Mouse (Mus musculus) gastrocnemius, adult 2 months (tissue): Measurements from ENCODE around the gene Fam189a1. TPM values are rescaled to one million over a fixed set of nuclear protein-coding genes. Genes with fewer than 3 reads are reported as not detected.

Experiments
- DNase-seq: peaks from one replicate; pipeline ENCODE4 v3.0.0; 2022
- H3K27ac ChIP-seq: fragments of 200-600 bp; 2 replicates; pipeline ENCODE4 v1.8.1; 2022; ENCODE audit warnings: mild to moderate bottlenecking
- H3K4me3 ChIP-seq: fragments of 200-600 bp; 2 replicates; pipeline ENCODE4 v1.8.1; 2022; ENCODE audit warnings: mild to moderate bottlenecking, moderate library complexity
- CTCF ChIP-seq: fragments of 200-600 bp; IDR thresholded peaks from 2 replicates; pipeline ENCODE4 v1.8.1; 2022; ENCODE audit warnings: antibody characterized with exemption, mild to moderate bottlenecking, moderate library complexity
- intact Hi-C: fragments of 180-260 bp; cut with DNase I; formaldehyde crosslinking; loops from one replicate; pipeline ENCODE4 v1.15.1; 2025
- total RNA-seq, 2 experiments: library from RNA; stranded (reverse); gene quantifications; 2 replicates each; pipeline ENCODE4 v1.2.3; 2021

The Fam189a1 gene
- total RNA-seq, 2 experiments from 2014 or later = not detected

DNA sequence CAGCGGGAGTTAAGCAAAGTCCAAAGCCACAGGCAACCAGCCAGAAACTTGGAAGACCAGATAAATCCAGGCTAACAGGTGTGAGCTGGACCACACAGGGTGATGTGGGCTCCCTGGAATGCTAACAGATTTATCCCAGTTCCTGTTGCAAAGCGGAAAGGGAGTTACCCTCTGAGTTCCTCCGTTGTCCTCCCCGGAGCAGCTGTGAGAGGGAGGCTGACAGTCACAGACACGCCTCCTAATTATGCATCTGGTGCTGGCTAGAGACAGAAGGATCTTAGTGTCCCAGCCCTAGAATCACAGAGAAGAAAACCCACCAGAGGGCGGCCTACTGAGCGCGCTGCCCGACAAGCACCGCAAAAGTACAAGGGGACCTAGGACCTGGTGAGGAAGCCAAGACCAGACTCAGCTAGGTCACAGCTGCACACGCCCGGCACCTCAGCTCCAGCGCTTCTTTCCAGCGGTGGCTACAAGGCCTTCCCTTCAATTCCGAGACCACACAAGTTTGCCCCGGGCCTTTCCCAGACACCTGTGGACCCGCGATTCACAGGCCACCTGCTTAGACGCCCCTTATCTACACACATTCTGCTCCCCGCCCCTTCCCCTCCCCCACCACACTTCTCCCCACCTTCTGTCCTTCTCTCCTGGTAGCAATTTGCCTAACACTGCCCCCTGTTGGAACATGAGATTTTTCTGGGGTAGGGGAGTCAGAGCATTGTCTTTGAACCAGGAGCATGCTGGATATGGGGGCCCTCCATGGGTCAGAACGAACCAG lies 316.4 kb downstream of the Fam189a1 start:
- peak; percentile 45 for TF ChIP-seq CTCF
- Histone ChIP-seq H3K27ac (peak overlapping the region; percentile 40), H3K4me3 (peak overlapping the region; percentile 59)
- DNase-seq = peak; percentile 53
- intact Hi-C loops = no loop called here

DNA sequence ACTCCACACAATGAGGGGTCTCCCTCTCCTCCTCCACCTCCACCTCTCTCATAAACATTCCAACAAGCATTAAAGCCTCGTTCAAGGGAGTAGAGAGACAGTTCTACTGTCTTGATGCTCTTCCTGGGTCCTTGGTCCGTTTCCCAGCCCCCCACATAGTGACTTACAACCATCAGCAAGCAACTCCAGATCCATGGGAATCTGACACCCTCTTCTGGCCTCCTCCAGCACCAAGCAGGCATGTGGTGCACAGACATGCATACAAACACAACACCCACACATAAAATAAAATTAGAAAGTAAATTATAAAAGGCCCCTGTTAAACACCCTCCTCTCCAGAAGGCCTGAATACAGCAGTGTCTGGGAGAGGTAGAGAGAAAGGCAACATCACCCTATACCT lies 317.1 kb downstream of the Fam189a1 start:
- intact Hi-C loops = no loop called here
- no peak overlapping the region for H3K4me3 ChIP-seq
- H3K27ac ChIP-seq = no peak overlapping the region
- no peak for DNase-seq
- TF ChIP-seq CTCF = no peak

GRCm38 (mm10) chr7:64830214-64830995 lies 326.0 kb downstream of the Fam189a1 start:
- no peak overlapping the region for H3K4me3 ChIP-seq
- intact Hi-C loops = no loop called here
- no peak for TF ChIP-seq CTCF
- H3K27ac ChIP-seq = no peak overlapping the region
- DNase-seq = no peak

GRCm38 (mm10) chr7:64821081-64821480 lies 335.3 kb downstream of the Fam189a1 start:
- no peak overlapping the region for H3K27ac ChIP-seq
- intact Hi-C loops = no loop called here
- no peak for DNase-seq
- no peak for TF ChIP-seq CTCF
- no peak overlapping the region for H3K4me3 ChIP-seq

- H3K27ac ChIP-seq = no peak overlapping the region
- intact Hi-C loops = no loop called here
- no peak for TF ChIP-seq CTCF
- no peak overlapping the region for H3K4me3 ChIP-seq
- no peak for DNase-seq
Measured at GRCm38 (mm10) chr7:64819683-64820082, 336.7 kb downstream of the Fam189a1 start.

DNA sequence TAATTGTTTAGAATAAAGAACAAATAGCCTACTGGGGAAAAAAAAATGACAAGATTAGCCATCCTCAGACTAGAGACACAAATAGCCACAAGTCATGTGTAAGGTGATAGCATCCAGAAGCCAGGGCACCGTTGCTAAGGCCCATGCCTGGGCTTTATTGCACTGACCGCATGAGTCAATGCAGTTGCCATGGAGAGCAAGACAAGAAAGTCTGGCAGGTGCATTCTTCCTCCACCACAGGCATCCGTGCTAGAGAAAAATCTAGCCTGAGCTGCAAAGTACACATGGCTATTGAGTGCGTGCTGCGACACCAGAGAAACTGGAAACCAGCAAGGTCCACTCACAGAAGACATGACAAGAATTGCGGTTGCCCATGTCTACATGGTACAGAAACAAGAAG lies 347.5 kb downstream of the Fam189a1 start:
- intact Hi-C loops = no loop called here
- no peak for DNase-seq
- no peak for TF ChIP-seq CTCF
- no peak overlapping the region for H3K4me3 ChIP-seq
- H3K27ac ChIP-seq = no peak overlapping the region

- Histone ChIP-seq H3K27ac (no peak overlapping the region), H3K4me3 (no peak overlapping the region)
- TF ChIP-seq CTCF = no peak
- no peak for DNase-seq
- intact Hi-C loops = no loop called here
Measured at GRCm38 (mm10) chr7:64805100-64805499, 351.3 kb downstream of the Fam189a1 start.

DNA sequence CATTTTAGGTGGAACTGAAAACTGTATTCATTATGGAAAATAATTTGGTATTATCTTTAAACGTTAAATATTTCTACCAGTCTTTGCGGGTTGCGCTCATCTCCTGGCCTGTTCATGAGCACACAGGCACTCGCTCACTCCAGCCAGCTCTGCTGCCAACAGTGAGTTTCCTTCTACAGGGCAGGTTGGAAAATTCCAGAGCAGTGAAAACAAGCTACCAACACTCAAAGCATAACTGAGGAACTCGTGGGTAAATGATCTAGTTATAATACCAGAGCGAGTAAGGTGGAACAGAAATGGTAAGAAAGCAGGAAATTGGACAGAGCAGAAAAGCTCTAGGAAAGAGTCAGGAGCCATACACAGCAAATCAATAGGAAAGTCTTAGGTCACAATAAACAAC lies 360.8 kb downstream of the Fam189a1 start:
- no peak for TF ChIP-seq CTCF
- intact Hi-C loops = no loop called here
- H3K27ac ChIP-seq = no peak overlapping the region

DNA sequence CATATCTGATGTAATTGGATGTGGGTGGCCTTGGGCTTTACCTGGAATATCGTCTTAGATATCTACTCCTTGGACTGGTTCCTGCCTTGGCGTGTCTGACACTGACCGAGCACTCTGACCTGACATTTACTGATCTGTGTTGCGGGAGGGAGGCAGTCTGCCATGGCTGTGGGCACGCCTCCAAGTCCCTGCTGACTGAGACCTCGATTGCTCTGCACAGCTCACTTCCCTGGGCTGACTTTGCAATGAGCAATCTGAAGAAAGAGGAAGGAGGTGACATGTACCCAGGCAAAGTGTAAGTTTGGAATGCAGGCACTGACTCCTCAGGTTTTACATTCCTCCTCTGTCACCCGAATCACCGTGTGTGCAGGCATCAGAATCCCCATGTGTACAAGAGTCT lies 364.3 kb downstream of the Fam189a1 start:
- no peak for TF ChIP-seq CTCF
- no peak overlapping the region for H3K27ac ChIP-seq
- H3K4me3 ChIP-seq = peak overlapping the region; percentile 35
- intact Hi-C loops = no loop called here
- DNase-seq = peak; percentile 81

More for the DNA sequence above, 360.8 kb downstream of the Fam189a1 start:
- no peak for DNase-seq
- H3K4me3 ChIP-seq = no peak overlapping the region

GRCm38 (mm10) chr7:64791145-64791544 lies 365.2 kb downstream of the Fam189a1 start:
- H3K27ac ChIP-seq = no peak overlapping the region
- DNase-seq = no peak
- TF ChIP-seq CTCF = no peak
- intact Hi-C loops = no loop called here
- H3K4me3 ChIP-seq = no peak overlapping the region

DNA sequence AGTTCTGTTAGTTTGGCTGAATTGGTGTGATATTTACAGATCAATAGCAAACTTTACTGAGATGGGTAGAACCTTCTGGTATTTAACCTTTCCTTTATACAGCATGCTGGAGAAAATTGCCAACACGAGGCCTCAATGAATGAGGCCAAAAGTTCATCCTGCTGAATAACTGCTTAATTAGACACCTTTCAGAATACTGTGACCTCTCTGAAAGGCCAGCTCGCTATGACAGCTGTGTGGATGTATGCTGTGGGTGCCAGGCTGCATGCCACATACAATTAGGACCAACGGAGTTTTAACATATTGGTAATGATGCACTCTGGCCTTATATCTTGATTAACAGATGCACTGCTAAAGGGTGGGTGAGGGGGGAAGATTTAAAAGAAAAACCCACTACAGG lies 371.3 kb downstream of the Fam189a1 start:
- intact Hi-C loops = no loop called here
- DNase-seq = no peak
- no peak for TF ChIP-seq CTCF
- no peak overlapping the region for H3K4me3 ChIP-seq
- no peak overlapping the region for H3K27ac ChIP-seq

GRCm38 (mm10) chr7:64779501-64779900 lies 376.9 kb downstream of the Fam189a1 start:
- intact Hi-C loops = no loop called here
- no peak for DNase-seq
- H3K27ac ChIP-seq = no peak overlapping the region
- no peak overlapping the region for H3K4me3 ChIP-seq
- TF ChIP-seq CTCF = no peak

GRCm38 (mm10) chr7:64776708-64777489 lies 379.5 kb downstream of the Fam189a1 start:
- intact Hi-C loops = no loop called here
- no peak for DNase-seq
- Histone ChIP-seq H3K4me3 (no peak overlapping the region), H3K27ac (no peak overlapping the region)
- TF ChIP-seq CTCF = no peak
